Mouse (Mus musculus) ES-Bruce4 (cell line): ENCODE data around the gene Maats1.

Source experiments
- CTCF ChIP-seq: IDR thresholded peaks from one replicate; pipeline ENCODE4 v1.8.1; 2011; ENCODE audit warnings: low read depth, low read length
- POLR2A ChIP-seq: IDR thresholded peaks from one replicate; pipeline ENCODE4 v1.8.1; 2011; ENCODE audit warnings: low read length; ENCODE audit not compliant: insufficient read depth

GRCm38 (mm10) chr16:38366231-38366630 lies 24.3 kb upstream of the Maats1 start:
- TF ChIP-seq CTCF (no peak), POLR2A (no peak)
